Mouse (Mus musculus) embryo, embryonic 10.5 days (tissue): ENCODE measurements at regions not wholly inside any gene's neighbourhood (a gene's known extent, or its start where the extent isn't known, plus 50 kb on each side); places are given as distances from the start of the nearest gene placed in this dataset.

Experiments used
- DNase-seq: peaks from one replicate; pipeline ENCODE4 v3.0.0-alpha.2; 2015; ENCODE audit warnings: low spot score

DNA sequence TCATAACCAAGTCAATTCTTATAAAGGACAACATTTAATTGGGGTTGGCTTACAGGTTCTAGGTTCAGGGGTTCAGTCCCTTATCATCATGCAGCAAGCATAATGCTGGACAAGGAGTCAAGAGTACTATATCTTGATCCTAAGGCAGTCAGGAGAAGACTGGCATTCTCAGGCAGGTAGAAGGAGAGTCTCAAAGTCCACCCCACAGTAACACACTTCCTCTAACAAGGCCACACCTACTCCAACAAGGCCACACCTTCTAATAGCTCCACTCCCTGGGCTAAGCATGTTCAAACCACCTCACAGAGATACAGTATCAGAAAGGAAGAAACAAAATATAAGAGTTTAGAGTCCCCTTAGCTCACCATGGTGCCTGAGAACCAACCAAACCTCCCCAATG is 557.3 kb upstream of the Castor2 start:
- no peak for DNase-seq

DNA sequence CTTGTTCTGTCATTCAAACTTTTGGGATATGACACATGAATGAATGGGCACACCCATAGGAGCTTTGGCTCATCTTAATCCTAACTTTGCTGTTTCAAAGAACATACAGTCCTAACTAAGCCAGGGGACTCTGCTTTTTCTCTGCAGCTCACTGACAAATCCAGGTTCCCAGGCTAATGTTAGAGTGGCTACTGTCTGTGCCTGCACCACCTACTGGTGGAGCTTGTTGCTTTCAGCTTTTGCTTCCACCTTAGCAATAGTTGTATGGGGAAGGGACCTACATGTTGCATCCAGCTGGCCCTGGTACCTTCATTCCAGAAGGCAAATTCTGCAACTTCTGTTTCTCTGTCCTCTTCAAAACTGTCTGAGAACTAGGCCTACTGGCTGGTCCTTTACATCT is 566.8 kb upstream of the Castor2 start:
- peak; percentile 40 for DNase-seq

DNA sequence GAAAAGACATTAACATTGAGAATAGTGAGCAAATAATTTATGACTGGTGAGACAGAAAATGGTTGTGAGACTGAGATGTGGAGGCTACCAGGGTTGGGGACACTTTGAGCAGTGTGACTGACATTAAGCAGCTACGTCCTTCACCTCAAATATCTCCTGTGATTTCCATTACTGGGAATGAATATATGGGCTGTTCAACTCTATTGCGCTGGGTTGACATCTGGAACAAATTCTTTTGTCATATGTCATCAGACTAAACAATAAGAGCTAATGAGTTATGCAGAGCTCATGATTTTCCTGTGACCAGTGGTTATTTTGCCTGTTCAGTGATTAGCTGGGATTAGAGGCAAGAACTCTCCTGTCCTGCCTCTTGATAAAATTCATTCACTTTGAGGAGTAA is 593.9 kb upstream of the Castor2 start:
- DNase-seq: peak; percentile 40

DNA sequence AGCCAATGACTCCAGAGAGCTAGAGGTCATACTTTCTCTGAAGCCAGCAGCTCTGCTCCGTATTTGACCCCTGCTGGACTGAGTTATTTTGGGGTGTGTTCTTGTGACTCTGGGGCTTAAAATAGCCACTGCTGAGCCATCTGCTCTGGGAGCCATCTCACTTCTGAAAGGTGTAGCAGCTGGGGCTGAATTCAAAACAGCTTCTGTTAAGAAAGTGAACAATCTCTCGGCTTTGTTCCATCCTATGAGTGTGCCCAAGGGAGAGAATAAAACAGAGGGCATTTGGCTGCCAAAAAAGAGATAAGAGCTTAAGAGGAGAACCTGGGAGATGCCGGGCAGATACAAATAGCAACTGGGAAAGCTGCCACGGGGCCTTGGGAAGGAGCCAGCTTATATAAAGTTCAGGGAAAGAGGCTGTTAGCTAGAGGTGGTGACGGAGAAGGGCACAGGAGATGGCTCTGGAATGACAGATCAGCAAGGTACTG is 611.7 kb upstream of the Castor2 start:
- DNase-seq: peak; percentile 7

DNA sequence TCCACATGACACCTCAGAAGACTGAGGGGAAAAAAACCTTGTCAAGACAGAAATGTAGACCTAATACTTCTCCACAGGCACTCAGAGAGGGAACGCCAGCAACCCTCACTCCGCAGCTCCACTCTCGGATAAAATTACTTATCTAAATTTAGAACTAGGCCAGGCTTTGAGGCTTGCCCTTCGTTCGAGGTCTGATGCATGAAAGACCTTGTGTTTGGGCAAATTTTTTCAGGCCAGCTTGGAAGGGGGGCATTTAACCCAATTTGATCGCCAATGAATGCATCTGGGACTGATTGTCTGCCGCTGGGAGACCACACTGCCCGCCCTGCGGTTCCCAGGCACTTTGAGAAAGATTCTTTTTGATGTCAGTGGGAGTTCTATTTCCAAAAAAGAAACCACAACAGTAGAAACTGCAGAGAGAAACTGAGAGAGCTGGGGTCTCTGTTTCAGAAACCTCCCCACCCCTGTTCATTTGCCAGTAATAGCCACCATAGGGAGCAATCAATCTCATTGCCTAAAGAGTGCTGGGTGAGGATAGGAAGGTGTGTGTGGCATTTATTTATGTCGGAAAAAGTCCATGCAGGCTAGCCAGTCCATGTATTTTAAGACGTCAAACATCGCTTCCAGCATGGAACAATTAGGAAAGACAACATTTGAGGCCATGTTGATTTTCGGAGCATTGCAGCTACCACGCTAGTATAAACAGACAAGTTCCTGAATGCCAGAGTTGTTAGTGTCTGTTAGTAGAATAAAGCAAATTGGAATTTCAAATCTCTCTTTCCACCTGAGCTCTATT is 617.0 kb upstream of the Castor2 start:
- DNase-seq: peak; percentile 68

DNA sequence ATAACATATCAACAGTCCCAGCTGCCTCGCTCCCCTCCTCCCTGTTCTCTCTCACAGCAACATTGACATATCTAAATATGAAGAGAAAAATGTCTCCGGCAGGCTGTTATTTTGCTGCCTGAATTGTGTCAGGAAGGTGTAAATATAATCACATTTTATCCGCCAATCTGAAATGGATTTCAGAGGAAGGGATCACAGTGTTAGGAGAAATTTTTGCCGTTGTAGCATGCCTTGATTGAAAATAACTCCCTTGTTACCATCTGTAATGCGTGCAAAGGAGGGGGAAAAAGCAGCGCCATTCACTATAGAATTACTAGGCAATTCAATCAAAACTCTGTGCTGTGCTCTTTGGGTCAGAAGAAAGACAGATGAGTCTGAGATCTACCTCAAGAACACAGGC is 620.3 kb upstream of the Castor2 start:
- no peak for DNase-seq

DNA sequence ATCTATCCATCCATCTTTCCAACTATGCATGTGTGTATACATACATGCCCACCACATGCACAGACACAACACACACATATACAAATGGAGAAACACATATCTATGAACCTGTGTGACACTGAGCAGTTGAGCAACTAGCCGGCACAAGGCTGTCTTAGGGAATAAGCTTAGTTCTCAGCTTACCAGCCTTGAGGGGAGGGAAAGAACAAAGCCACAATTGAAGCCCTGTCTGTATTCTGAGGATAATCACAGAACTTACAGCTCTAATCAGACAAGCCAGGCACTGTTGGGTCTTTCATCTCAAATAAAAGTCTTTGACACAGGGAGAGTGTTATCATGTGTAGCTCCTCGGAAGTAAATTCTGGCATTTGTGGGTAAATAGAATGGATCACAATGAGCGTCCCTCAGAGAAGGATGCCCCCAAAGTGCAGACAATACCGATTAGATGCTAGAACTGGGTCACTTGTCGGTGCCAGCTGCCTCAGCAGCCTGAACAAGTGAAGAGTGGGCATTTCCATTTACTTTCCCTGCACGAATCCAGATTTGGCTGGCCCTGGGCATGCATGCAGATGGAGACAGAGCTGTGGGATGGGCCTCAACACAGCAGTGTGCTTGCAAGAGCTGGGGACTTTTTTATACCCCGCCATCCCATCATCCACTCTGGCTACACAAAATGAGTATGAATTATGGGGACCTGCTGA is 646.0 kb upstream of the Castor2 start:
- no peak for DNase-seq

DNA sequence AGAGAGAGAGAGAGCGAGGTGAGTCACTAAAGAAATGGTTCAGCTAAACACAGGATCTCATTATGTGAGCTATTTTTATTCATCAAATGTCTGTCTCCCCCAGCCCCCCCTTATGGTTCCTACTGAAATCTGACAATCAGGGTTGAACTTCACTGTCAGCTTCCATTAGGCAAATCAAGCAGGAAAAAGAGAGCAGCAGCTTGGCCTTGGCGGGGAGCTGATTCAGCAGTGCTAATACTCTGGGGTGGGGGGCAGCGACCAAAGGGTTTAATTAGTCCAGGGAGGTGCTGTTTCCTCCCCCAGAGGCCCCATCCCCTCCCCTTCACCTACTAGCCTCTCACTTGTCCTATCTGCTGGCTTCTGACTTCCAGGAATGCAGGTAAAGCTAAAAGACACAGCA is 649.6 kb upstream of the Castor2 start:
- no peak for DNase-seq

DNA sequence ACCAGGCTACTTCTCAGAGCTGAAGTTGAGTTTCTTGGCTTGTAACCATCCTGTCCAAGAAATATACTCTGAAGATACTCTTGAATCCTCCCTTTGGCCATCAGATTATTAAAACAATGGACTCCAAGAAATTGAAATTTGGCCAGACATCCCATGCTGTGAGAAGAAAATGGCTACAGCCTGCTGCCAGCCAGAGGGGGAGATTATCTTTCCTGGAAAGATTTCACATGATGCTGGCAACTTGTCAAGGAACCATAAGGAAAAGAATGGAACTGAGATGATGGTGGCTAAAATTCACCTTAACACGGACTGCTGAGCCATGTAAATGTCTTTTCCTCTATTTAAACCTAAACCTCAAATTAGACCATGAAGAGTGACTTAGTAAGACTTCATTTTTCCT is 698.7 kb upstream of the Castor2 start:
- DNase-seq: no peak

DNA sequence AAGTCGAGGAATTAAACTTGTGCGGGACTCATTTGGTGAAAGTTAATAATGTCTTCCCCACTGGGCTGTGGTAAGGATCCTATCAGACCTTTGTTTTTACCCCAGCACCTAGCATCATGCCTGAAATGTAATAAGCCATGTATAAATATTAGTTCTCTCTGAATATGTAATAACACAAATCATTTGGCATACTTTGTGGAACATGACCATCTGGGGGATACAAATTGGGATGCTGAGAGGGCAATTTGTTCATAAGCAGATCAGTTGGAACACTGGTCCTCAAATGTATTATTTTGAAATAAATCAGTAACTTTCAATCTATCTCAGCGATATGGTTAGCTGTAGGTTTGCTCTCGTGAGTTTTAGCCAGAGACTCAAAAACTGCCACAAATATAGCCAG is 709.6 kb upstream of the Castor2 start:
- DNase-seq: no peak

DNA sequence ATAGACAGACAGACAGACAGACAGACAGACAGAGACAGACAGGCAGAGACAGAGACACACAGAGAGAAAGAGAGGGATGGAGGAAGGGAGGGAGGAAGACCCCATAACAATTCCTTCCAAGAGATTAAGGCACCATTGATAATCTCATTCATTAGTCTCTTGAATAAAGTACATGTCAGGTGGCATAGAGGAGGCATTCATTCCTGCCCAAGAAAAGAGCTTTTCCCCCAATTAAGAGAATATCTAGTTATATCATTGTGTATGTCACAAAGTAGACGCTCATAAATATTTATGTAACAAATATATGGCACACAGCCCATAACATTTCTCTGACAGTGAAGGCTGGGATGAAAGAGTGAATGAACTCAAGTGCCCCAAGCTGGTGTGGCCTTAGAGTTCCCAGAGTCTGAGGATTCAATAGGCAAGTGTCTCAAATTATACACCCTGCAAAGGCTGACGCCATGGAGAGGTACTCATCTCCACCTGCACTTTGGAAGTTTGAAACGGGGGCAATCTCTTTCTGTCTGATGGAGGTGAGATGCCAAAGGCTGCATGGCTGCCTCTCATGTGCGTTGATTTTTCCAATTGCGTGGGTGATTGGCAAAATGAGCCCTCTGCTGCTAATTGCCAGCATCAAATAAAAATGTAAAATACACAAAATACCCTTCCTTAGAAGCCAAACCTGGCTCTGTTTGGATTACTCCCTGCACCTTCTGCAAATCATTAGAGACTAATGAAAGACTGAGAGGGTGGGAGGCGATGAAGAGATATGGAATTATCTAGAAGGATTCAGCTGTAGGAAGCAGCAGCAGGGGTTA is 710.3 kb upstream of the Castor2 start:
- no peak for DNase-seq

DNA sequence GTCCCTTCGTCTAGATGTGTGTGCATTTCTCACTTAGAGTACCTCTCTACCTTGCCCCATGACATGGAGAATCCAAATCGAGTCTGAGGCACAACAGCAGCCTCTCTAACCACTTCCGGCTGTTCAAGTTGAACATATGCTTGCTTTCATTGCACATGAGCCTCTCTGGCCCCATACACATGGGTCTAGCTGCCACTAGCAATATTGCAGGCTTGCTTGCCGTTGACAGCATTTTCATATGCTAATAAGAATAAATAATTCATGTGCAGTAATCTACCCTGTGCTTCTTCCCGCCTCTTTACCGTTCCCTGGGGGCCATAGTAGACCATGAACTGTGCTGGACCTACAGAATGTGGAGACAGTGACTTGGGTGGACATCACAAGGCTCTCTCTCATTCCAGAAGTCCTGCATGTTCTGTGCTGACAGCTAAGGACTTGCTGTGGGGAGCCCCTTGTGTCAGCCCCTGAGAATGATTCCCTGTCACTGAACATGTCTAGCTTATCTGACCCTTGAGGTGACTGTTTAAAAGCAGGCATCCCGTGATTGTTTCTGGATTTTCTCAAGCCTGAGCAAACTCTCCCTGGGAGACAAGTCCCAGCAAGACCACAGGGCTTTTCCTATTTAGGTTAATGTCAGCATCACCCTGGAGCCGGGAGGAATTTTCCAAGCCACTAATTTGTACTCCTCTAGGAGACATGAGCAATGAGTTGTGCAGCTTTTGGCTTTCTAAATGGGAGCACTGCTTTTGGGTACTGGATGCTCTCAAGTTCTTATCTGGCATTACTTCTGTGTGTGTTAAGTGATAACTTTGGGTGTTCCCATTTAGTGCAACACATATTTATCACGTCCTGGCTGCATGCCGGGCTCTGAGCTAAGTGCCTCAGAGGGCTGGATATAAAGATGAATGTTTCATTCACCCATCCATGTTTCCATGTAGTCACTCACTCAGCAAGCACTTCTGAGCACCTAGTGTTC is 713.8 kb upstream of the Castor2 start:
- DNase-seq: peak; percentile 12

DNA sequence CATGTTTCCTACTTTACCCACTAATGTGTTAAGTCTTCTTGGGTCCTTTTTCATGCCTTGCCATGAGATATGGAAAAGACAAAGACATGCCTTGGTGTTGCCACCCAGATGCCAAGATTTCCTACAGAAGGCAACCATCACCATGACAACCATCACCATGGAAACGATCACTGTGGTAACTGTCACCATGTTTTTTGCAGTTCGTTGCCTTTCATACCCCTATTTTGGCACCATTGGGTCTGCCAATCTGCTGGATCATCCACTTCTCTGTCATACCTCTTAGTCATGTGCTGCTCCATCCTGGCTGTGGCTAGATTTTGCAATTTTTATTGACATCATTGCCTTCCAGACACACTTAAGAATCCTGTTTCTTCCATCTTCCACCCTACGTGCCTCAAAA is 733.7 kb upstream of the Castor2 start:
- peak; percentile 61 for DNase-seq

DNA sequence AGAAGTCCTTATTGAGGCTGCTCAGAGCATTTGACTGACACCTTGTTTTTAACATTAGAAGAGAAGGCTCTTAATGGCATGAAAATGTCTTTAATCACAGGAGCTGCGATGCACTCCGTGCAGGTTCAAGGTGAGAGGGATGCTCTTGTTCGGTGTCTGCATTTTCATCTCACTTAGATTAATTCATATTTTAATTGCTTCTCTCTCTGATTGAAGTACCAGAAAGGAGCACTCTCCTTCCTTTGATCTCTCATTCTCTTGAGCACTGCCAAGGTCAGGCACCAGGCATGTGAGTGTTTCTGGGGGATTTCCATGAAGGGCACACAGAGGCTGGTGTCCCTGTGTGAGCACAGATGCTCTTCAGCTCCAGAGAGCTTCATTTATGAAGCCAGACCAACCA is 752.0 kb upstream of the Castor2 start:
- DNase-seq: no peak

DNA sequence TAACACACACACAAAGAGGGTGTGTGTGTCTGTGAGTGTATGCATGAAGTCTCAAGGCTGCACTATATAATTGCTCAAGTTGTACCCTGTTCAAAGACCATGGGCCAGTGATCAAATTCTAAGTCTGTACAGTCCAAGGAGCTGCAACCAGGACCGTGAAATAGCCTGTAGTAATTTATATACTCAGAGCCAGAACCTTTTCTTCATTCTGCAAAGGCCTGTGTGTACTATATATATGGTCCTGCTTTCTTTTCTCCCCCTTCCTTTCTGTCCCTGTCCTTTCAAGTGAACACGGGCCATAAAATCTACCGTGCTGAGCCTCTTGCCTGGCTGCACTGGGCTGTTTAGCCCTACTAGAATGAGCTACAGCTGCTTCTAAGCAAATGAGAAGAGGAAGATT is 757.5 kb upstream of the Castor2 start:
- no peak for DNase-seq

DNA sequence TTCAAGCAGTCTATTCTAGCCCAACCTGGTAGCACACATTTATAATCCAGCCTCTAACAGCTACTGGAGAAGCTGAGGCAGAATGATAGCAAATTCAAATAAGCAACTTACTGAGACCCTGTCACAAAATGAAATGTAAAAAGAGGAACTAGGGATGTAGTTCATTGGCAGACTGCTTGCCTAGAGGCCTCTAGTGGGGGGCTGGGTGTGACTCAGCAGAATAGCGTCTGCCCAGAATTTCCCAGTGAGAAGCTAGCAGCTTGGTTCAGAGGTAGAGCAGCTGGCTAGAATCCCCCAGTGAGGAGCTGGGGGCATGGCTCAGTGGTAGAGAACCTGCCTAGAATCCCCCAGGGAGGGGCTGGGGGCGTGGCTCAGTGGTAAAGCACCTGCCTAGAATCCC is 777.5 kb upstream of the Auts2 start:
- no peak for DNase-seq

DNA sequence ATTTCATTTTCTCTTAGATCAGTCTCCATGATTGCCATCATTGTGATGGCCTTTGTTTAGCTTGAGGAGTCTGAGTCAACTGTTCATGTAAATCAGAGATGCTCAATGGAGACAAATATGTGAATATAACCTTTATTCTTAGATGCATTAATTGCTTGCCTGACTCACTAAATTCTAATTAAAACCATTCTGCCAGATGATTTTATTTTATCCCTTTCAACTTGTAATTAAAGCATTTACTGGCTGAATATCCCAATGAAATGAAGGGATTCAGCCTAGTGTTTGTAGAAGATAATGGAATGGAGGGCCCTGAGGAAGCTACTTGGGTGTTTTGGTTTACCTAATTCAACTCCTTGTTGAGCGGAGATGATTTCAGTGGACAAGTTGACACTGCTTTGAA is 777.1 kb upstream of the Auts2 start:
- no peak for DNase-seq

DNA sequence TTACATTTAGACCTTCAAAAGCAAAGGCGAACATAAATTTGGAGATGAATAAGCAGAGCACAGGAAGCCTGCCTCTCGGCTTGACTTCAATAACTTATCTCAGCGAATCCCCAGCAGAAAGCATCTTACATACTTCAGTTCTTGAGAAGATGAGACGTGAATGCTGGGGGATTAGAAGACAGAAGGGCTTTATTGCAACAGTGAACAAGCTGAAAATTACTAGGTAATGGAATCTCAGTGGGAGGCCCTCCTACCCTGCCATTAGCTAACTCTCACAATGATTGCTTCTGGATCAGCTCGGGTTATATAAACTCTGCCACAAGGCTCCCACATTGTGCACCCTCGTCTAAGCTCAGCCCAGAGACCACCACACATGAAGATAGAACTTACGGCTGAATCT is 770.9 kb upstream of the Auts2 start:
- no peak for DNase-seq

DNA sequence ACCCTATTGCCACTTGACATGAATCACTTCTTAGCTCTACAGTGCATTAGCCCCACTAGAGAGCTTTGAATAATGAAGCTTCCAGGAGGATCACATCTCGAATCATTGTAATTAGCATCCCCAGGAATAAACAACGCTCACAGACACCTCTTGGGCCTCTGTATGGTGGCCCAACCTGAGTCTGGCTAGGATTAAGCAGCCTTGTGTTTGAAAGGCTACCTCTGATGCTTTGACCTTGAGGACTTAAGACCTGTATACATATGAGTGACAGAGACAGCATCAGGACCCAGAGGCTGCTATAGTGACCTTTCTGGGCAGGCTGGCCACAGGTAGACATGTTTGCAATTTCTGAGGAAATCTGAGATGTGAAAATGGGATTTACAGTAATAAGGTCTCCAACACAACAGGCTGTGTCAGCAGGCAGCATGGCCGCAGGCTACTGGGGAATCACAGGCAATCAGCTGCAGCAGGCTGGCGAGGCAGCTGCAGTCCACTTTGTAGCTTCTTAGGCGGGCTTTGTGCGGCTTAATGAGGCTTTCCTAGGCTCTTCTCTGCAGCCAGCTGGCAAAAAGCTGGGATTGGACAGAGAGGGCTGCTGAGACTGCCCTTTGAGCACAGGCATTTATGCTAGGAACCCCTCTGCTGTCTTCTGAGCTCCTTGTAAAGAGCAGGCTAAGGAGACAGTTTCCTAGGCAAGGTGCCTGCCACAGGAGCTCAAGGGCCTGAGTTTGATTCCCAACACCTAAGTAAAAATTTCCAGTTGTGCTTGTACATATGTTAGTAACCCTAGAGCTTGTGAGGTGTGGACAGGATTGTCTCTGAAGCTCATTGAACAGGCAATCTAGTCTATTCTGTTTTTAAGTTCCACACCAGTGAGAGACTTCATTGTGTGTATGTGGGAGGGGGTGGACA is 768.1 kb upstream of the Auts2 start:
- peak; percentile 54 for DNase-seq

DNA sequence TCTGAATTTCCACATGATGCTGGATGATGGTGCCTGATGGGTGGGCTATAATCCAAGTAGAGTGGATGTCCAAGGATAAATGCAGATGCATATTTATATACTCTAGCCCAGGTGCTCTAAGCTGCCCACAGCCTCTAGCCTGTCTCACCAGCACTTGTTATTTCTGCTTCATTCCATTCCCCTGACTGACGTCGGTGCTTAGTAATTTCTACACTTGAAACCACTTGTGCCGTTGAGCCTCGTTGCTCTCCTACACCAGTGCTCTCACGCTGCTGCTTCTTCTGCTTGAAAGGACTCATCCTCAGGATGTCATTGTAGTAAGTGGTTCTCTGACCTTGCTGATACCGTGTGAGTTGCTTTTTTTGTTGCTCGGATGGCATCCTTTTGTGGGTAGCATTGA is 724.7 kb upstream of the Auts2 start:
- DNase-seq: no peak

DNA sequence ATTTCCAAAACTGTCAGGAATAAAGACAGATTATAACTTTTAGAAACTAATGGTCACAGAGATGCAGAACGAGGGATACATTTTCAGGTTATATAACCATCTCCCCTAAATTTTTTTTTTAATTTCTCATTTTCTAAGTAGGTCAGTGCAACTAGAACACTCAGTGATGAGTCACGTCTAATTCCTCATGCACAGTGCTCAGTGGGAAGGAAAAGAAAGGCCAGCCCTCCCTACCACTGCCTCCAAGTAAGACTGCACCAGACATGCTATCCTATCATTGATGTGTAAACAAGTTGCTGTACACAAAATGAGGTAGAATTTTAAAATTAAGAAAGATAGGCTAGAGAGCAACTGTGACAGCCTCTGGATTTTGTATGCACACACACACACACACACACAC is 724.2 kb upstream of the Auts2 start:
- DNase-seq: no peak
